31 mouse cellular contexts compared by ENCODE assay signal in genomic region chr6:142849326-142849725, GRCm38 (mm10). TPM values are rescaled to one million over a fixed set of nuclear protein-coding genes. Genes with fewer than 3 reads are reported as not detected.
"Had no signal": no experiment of that assay in that cellular context is flagged by ENCODE, and none has a peak within 500 bp of the region (broad histone marks: within the 10 kb centered on the region; RNA-seq: fewer than 3 reads in every experiment).

No protein-coding gene starts in this region.

- ATAC-seq: forebrain, embryonic 16.5 days; inflammation-experienced regulatory T-cells, adult 6 months; intestine, embryonic 15.5 days; intestine, postnatal 0 days had no signal

- H3K27ac ChIP-seq: heart, embryonic 13.5 days; heart, embryonic 15.5 days; hindbrain, embryonic 10.5 days; hindbrain, embryonic 13.5 days; hindbrain, embryonic 15.5 days; intestine, embryonic 15.5 days; layer of hippocampus, adult 2 months; left cerebral cortex, adult 2 months; limb, embryonic 13.5 days; limb, embryonic 15.5 days; liver, embryonic 14.5 days had no signal

- H3K9ac ChIP-seq: heart, embryonic 13.5 days; heart, embryonic 15.5 days; hindbrain, embryonic 13.5 days; hindbrain, embryonic 15.5 days; intestine, embryonic 15.5 days; limb, embryonic 13.5 days; limb, embryonic 15.5 days; liver, embryonic 14.5 days had no signal

- H3K36me3 ChIP-seq: heart, embryonic 13.5 days; heart, embryonic 15.5 days; hindbrain, embryonic 10.5 days; hindbrain, embryonic 15.5 days; intestine, embryonic 15.5 days; limb, embryonic 13.5 days; limb, embryonic 15.5 days had no signal

- H3K9me3 ChIP-seq: heart, embryonic 13.5 days; heart, embryonic 15.5 days; hindbrain, embryonic 10.5 days; hindbrain, embryonic 13.5 days; hindbrain, embryonic 15.5 days; intestine, embryonic 15.5 days; limb, embryonic 13.5 days; limb, embryonic 15.5 days had no signal

- H3K4me1 ChIP-seq: heart, embryonic 13.5 days; heart, embryonic 15.5 days; hindbrain, embryonic 15.5 days; intestine, embryonic 15.5 days; limb, embryonic 13.5 days; limb, embryonic 15.5 days had no signal

- H3K27me3 ChIP-seq: heart, embryonic 13.5 days; heart, embryonic 15.5 days; hindbrain, embryonic 13.5 days; hindbrain, embryonic 15.5 days; intestine, embryonic 15.5 days; limb, embryonic 13.5 days; limb, embryonic 15.5 days had no signal

- H3K4me3 ChIP-seq: gastrocnemius, adult 2 months; heart, adult 2 months; heart, embryonic 13.5 days; heart, embryonic 15.5 days; hindbrain, embryonic 10.5 days; hindbrain, embryonic 13.5 days; hindbrain, embryonic 15.5 days; intestine, embryonic 15.5 days; layer of hippocampus, adult 2 months; left cerebral cortex, adult 2 months; limb, embryonic 13.5 days; limb, embryonic 15.5 days had no signal

- H3K4me2 ChIP-seq: heart, embryonic 13.5 days; heart, embryonic 15.5 days; hindbrain, embryonic 13.5 days; hindbrain, embryonic 15.5 days; intestine, embryonic 15.5 days; limb, embryonic 13.5 days; limb, embryonic 15.5 days had no signal

- DNase-seq: gastrocnemius, adult 2 months; gastrocnemius, postnatal 10 days; gastrocnemius, postnatal 25 days; heart, adult 2 months; heart, postnatal 14 days; heart, postnatal 4 days; kidney, adult 18-20 months; kidney, adult 8-10 months; kidney, postnatal 10 days; kidney, postnatal 25 days; kidney, postnatal 4 days had no signal

RNA-seq across cellular contexts. Expression of gene Sult6b2, which starts 45.0 kb away (rescaled TPM):
- total RNA-seq: gastrocnemius, adult 2 months; gastrocnemius, postnatal 10 days; gastrocnemius, postnatal 25 days; gastrocnemius, postnatal 4 days; granulocyte monocyte progenitor cell, adult 5-6 weeks; heart, adult 2 months; heart, postnatal 14 days; heart, postnatal 4 days; left cerebral cortex, adult 2 months; liver, adult 2 months had no signal
- polyA plus RNA-seq: heart, embryonic 15.5 days; heart, postnatal 0 days; hindbrain, embryonic 15.5 days; inflammation-experienced regulatory T-cells, adult 6 months; kidney, embryonic 16.5 days; limb, embryonic 11.5 days; limb, embryonic 13.5 days; liver, adult 2 months; liver, embryonic 14.5 days had no signal
